Mouse (Mus musculus) cortical plate, adult 2 months (tissue): ENCODE measurements around the gene Gpkow.

Experiments
- CTCF ChIP-seq: fragments of 200-500 bp; IDR thresholded peaks from 2 replicates; pipeline ENCODE4 v1.5.1; 2011; ENCODE audit warnings: mild to moderate bottlenecking, control low read depth, low read length; ENCODE audit not compliant: insufficient read depth; ENCODE audit errors: extremely low read depth
- POLR2A ChIP-seq: fragments of 200-500 bp; IDR thresholded peaks from 2 replicates; pipeline ENCODE4 v1.6.1; 2011; ENCODE audit warnings: mild to moderate bottlenecking, low read length, control low read depth; ENCODE audit not compliant: insufficient read depth; ENCODE audit errors: extremely low read depth

- TF ChIP-seq POLR2A: no peak
- no peak for TF ChIP-seq CTCF
Measured at GRCm38 (mm10) chrX:7724135-7724534, 27.2 kb downstream of the Gpkow start.
